Mouse (Mus musculus): ENCODE measurements around the gene Fkbp5. TPM values are rescaled to one million over a fixed set of nuclear protein-coding genes. Genes with fewer than 3 reads are reported as not detected.
A peak's percentile ranks its signal among the peaks of the same experiment; 100 is the strongest.
"Not testable (repeated sequence)": the region's sequence is repeated elsewhere in the genome, so short reads cannot be mapped to it uniquely, and the experiment has no call there.

Gene Fkbp5
- polyA plus RNA-seq, 1 experiment from 2014 or later: 9.7 TPM

- H3K4me1 ChIP-seq (ENCODE audit: control insufficient read depth, insufficient read depth, low read length): no peaks in the 10 kb centered on the region
- H3K27me3 ChIP-seq (ENCODE audit: control insufficient read depth, insufficient read depth, low read length): no peaks in the 10 kb centered on the region
- no peak overlapping the region for H3K4me2 ChIP-seq (ENCODE audit: low read depth)
- H3K27ac ChIP-seq (ENCODE audit: low read depth, low read length): no peak overlapping the region
- H3K4me3 ChIP-seq (ENCODE audit: low read depth, low read length): no peak overlapping the region
- H3K36me3 ChIP-seq (ENCODE audit: control insufficient read depth, insufficient read depth, low read length): no peaks in the 10 kb centered on the region; the same call in 1 of the 2 replicates
- 49% methylated on average over 15 of the region's 15 CpGs for WGBS
- ATAC-seq (ENCODE audit: insufficient read depth, low FRiP score, low TSS enrichment) (no peak), DNase-seq (ENCODE audit: low spot score) (peak; percentile 78)
- no peak overlapping the region for H3K9ac ChIP-seq (ENCODE audit: low read length)
- H3K9me3 ChIP-seq (ENCODE audit: control insufficient read depth, low read length): no peaks in the 10 kb centered on the region
Observed at GRCm38 (mm10) chr17:28407418-28408250, 109.7 kb downstream of the Fkbp5 start.

- DNase-seq (ENCODE audit: low spot score): no peak
- WGBS: 89% methylated on average over 7 of the region's 7 CpGs
- Histone ChIP-seq H3K27me3 (ENCODE audit: control insufficient read depth, insufficient read depth, low read length) (no peaks in the 10 kb centered on the region), H3K9ac (ENCODE audit: low read length) (no peak overlapping the region), H3K4me1 (ENCODE audit: control insufficient read depth, insufficient read depth, low read length) (no peaks in the 10 kb centered on the region), H3K4me3 (ENCODE audit: low read depth, low read length) (no peak overlapping the region), H3K36me3 (ENCODE audit: control insufficient read depth, insufficient read depth, low read length) (no peaks in the 10 kb centered on the region; the same call in 1 of the 2 replicates), H3K27ac (ENCODE audit: low read depth, low read length) (no peak overlapping the region), H3K4me2 (ENCODE audit: low read depth) (no peak overlapping the region), H3K9me3 (ENCODE audit: control insufficient read depth, low read length) (no peaks in the 10 kb centered on the region)
- no peak for ATAC-seq (ENCODE audit: insufficient read depth, low FRiP score, low TSS enrichment)
Observed at GRCm38 (mm10) chr17:28406471-28406870, 110.9 kb downstream of the Fkbp5 start.

- not testable (repeated sequence) for H3K27ac ChIP-seq (ENCODE audit: low read depth, low read length); H3K4me1 ChIP-seq (ENCODE audit: control insufficient read depth, insufficient read depth, low read length); H3K4me2 ChIP-seq (ENCODE audit: low read depth); H3K9me3 ChIP-seq (ENCODE audit: control insufficient read depth, low read length); ATAC-seq (ENCODE audit: insufficient read depth, low FRiP score, low TSS enrichment); H3K4me3 ChIP-seq (ENCODE audit: low read depth, low read length); DNase-seq (ENCODE audit: low spot score); H3K9ac ChIP-seq (ENCODE audit: low read length); H3K36me3 ChIP-seq (ENCODE audit: control insufficient read depth, insufficient read depth, low read length); H3K27me3 ChIP-seq (ENCODE audit: control insufficient read depth, insufficient read depth, low read length)
- 98% methylated on average over 2 of the region's 2 CpGs for WGBS
Observed at GRCm38 (mm10) chr17:28404745-28405144, 112.6 kb downstream of the Fkbp5 start.

GRCm38 (mm10) chr17:28404301-28404700 is 113.0 kb downstream of the Fkbp5 start:
- no peaks in the 10 kb centered on the region for H3K9me3 ChIP-seq (ENCODE audit: control insufficient read depth, low read length)
- 98% methylated on average over 11 of the region's 11 CpGs for WGBS
- DNase-seq (ENCODE audit: low spot score): no peak

GRCm38 (mm10) chr17:28394994-28395393 is 122.3 kb downstream of the Fkbp5 start:
- H3K4me1 ChIP-seq (ENCODE audit: control insufficient read depth, insufficient read depth, low read length): 0 out of 2 replicates have a peak, but pooled peaks cover 4% of the 10 kb centered on the region
- H3K4me2 ChIP-seq (ENCODE audit: low read depth): no peak overlapping the region
- no peaks in the 10 kb centered on the region for H3K9me3 ChIP-seq (ENCODE audit: control insufficient read depth, low read length)
- H3K36me3 ChIP-seq (ENCODE audit: control insufficient read depth, insufficient read depth, low read length): no peaks in the 10 kb centered on the region
- 85% methylated on average over 7 of the region's 7 CpGs for WGBS
- no peak overlapping the region for H3K4me3 ChIP-seq (ENCODE audit: low read depth, low read length)
- H3K9ac ChIP-seq (ENCODE audit: low read length): no peak overlapping the region
- no peak overlapping the region for H3K27ac ChIP-seq (ENCODE audit: low read depth, low read length)
- DNase-seq (ENCODE audit: low spot score): no peak
- ATAC-seq (ENCODE audit: insufficient read depth, low FRiP score, low TSS enrichment): no peak
- H3K27me3 ChIP-seq (ENCODE audit: control insufficient read depth, insufficient read depth, low read length): no peaks in the 10 kb centered on the region

More at GRCm38 (mm10) chr17:28404301-28404700, 113.0 kb downstream of the Fkbp5 start:
- Histone ChIP-seq H3K27me3 (ENCODE audit: control insufficient read depth, insufficient read depth, low read length) (no peaks in the 10 kb centered on the region), H3K27ac (ENCODE audit: low read depth, low read length) (no peak overlapping the region), H3K4me1 (ENCODE audit: control insufficient read depth, insufficient read depth, low read length) (no peaks in the 10 kb centered on the region), H3K9ac (ENCODE audit: low read length) (no peak overlapping the region), H3K4me3 (ENCODE audit: low read depth, low read length) (no peak overlapping the region), H3K36me3 (ENCODE audit: control insufficient read depth, insufficient read depth, low read length) (no peaks in the 10 kb centered on the region), H3K4me2 (ENCODE audit: low read depth) (no peak overlapping the region)
- no peak for ATAC-seq (ENCODE audit: insufficient read depth, low FRiP score, low TSS enrichment)

- Histone ChIP-seq H3K4me3 (ENCODE audit: low read depth, low read length) (no peak overlapping the region), H3K9ac (ENCODE audit: low read length) (no peak overlapping the region), H3K36me3 (ENCODE audit: control insufficient read depth, insufficient read depth, low read length) (no peaks in the 10 kb centered on the region), H3K27ac (ENCODE audit: low read depth, low read length) (no peak overlapping the region), H3K9me3 (ENCODE audit: control insufficient read depth, low read length) (no peaks in the 10 kb centered on the region), H3K27me3 (ENCODE audit: control insufficient read depth, insufficient read depth, low read length) (no peaks in the 10 kb centered on the region), H3K4me2 (ENCODE audit: low read depth) (no peak overlapping the region), H3K4me1 (ENCODE audit: control insufficient read depth, insufficient read depth, low read length) (0 out of 2 replicates have a peak, but pooled peaks cover 4% of the 10 kb centered on the region)
- ATAC-seq (ENCODE audit: insufficient read depth, low FRiP score, low TSS enrichment): no peak
- 86% methylated on average over 15 of the region's 15 CpGs for WGBS
- no peak for DNase-seq (ENCODE audit: low spot score)
Observed at GRCm38 (mm10) chr17:28394051-28394765, 123.1 kb downstream of the Fkbp5 start.

GRCm38 (mm10) chr17:28391568-28392432 is 125.5 kb downstream of the Fkbp5 start:
- Histone ChIP-seq H3K27me3 (ENCODE audit: control insufficient read depth, insufficient read depth, low read length) (peaks cover 4% of the 10 kb centered on the region; the same call in 1 of the 2 replicates), H3K4me3 (ENCODE audit: low read depth, low read length) (no peak overlapping the region), H3K27ac (ENCODE audit: low read depth, low read length) (no peak overlapping the region), H3K9ac (ENCODE audit: low read length) (no peak overlapping the region), H3K4me2 (ENCODE audit: low read depth) (no peak overlapping the region), H3K4me1 (ENCODE audit: control insufficient read depth, insufficient read depth, low read length) (0 out of 2 replicates have a peak, but pooled peaks cover 4% of the 10 kb centered on the region), H3K36me3 (ENCODE audit: control insufficient read depth, insufficient read depth, low read length) (no peaks in the 10 kb centered on the region), H3K9me3 (ENCODE audit: control insufficient read depth, low read length) (no peaks in the 10 kb centered on the region)
- ATAC-seq (ENCODE audit: insufficient read depth, low FRiP score, low TSS enrichment): no peak
- DNase-seq (ENCODE audit: low spot score): no peak
- WGBS: 7% methylated on average over 23 of the region's 25 CpGs

GRCm38 (mm10) chr17:28388534-28388933 is 128.8 kb downstream of the Fkbp5 start:
- 89% methylated on average over 3 of the region's 3 CpGs for whole genome bisulfite sequencing
- H3K4me2 ChIP-seq (ENCODE audit: low read depth): no peak overlapping the region

More at GRCm38 (mm10) chr17:28388534-28388933, 128.8 kb downstream of the Fkbp5 start:
- Histone ChIP-seq H3K27me3 (ENCODE audit: control insufficient read depth, insufficient read depth, low read length) (peaks cover 10% of the 10 kb centered on the region), H3K27ac (ENCODE audit: low read depth, low read length) (no peak overlapping the region), H3K4me1 (ENCODE audit: control insufficient read depth, insufficient read depth, low read length) (0 out of 2 replicates have a peak, but pooled peaks cover 4% of the 10 kb centered on the region), H3K4me3 (ENCODE audit: low read depth, low read length) (no peak overlapping the region), H3K9ac (ENCODE audit: low read length) (no peak overlapping the region), H3K9me3 (ENCODE audit: control insufficient read depth, low read length) (no peaks in the 10 kb centered on the region), H3K36me3 (ENCODE audit: control insufficient read depth, insufficient read depth, low read length) (no peaks in the 10 kb centered on the region)
- DNase-seq (ENCODE audit: low spot score): no peak
- ATAC-seq (ENCODE audit: insufficient read depth, low FRiP score, low TSS enrichment): no peak
